Mouse (Mus musculus): ENCODE data around the gene Dnah2. TPM values are rescaled to one million over a fixed set of nuclear protein-coding genes. Genes with fewer than 3 reads are reported as not detected.
"Not testable (repeated sequence)": the region's sequence is repeated elsewhere in the genome, so short reads cannot be mapped to it uniquely, and the experiment has no call there.

Gene Dnah2
- polyA plus RNA-seq, 1 experiment = not detected

- peaks cover 44% of the 10 kb centered on the region for H3K27me3 ChIP-seq (ENCODE audit: control insufficient read depth)
- TF ChIP-seq TAL1 (IDR thresholded peaks at IDR 0.05; ENCODE audit: low read length) (no peak), GATA1 (IDR thresholded peaks at IDR 0.05; ENCODE audit: low read length) (no peak)
- no peaks in the 10 kb centered on the region for H3K36me3 ChIP-seq (ENCODE audit: control insufficient read depth)
- H3K9me3 ChIP-seq (ENCODE audit: control insufficient read depth, low read length) = no peaks in the 10 kb centered on the region
- H3K4me1 ChIP-seq (ENCODE audit: control insufficient read depth) = peaks cover 19% of the 10 kb centered on the region
- H3K4me3 ChIP-seq (replicated peaks) = no peak overlapping the region
Observed at GRCm38 (mm10) chr11:69543598-69543997, 5.3 kb downstream of the Dnah2 start.

GRCm38 (mm10) chr11:69541741-69542140, 7.2 kb downstream of the Dnah2 start:
- not testable (repeated sequence) for H3K4me1 ChIP-seq (ENCODE audit: control insufficient read depth); H3K9me3 ChIP-seq (ENCODE audit: control insufficient read depth, low read length); H3K36me3 ChIP-seq (ENCODE audit: control insufficient read depth); H3K4me3 ChIP-seq (replicated peaks)
- H3K27me3 ChIP-seq (ENCODE audit: control insufficient read depth) = peaks cover 28% of the 10 kb centered on the region

DNA sequence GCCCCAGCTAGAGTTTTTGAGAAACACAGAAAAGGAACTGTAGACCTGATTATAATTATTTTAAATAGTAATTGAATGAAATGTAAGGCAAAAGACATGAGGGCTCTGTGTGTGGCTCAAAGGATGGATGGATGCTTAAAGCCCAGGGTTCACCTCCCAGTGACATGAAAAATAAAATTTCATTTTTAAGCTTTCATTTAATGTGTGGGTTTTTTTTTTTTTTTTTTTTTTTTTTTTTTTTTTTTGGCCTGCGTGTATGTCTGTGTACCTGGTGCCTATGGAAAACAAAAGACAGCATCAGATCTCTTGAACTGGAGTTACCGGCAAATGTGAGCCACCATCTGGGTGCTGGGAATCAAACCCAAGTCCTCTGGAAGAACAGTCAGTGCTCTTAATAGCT, 8.2 kb downstream of the Dnah2 start:
- Histone ChIP-seq H3K9me3 (ENCODE audit: control insufficient read depth, low read length) (no peaks in the 10 kb centered on the region), H3K36me3 (ENCODE audit: control insufficient read depth) (no peaks in the 10 kb centered on the region), H3K4me3 (replicated peaks) (no peak overlapping the region), H3K4me1 (ENCODE audit: control insufficient read depth) (no peaks in the 10 kb centered on the region), H3K27me3 (ENCODE audit: control insufficient read depth) (peaks cover 18% of the 10 kb centered on the region)
- TF ChIP-seq TAL1 (IDR thresholded peaks at IDR 0.05; ENCODE audit: low read length) = no peak
- no peak for TF ChIP-seq GATA1 (IDR thresholded peaks at IDR 0.05; ENCODE audit: low read length)

DNA sequence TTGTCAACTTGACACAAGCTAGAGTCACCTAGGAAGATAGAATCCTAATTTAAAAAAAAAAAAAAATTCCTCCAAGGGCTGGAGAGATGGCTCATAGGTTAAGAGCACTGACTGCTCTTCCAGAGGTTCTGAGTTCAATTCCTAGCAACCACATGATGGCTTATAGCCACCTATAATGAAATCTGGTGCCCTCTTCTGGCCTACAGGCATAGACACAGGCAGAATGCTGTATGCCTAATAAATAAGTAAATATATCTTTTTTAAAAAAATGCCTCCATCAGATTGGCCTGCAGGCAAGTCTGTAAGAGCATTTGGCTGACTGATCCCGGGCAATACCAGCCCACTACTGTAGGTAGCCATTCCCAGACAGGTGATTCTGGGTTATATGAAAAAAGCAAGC, 13.9 kb downstream of the Dnah2 start:
- H3K36me3 ChIP-seq (ENCODE audit: control insufficient read depth) = no peaks in the 10 kb centered on the region
- H3K4me3 ChIP-seq (replicated peaks) = no peak overlapping the region
- H3K9me3 ChIP-seq (ENCODE audit: control insufficient read depth, low read length) = no peaks in the 10 kb centered on the region
- H3K27me3 ChIP-seq (ENCODE audit: control insufficient read depth) = peaks cover 9% of the 10 kb centered on the region
- no peaks in the 10 kb centered on the region for H3K4me1 ChIP-seq (ENCODE audit: control insufficient read depth)
- no peak for TF ChIP-seq TAL1 (IDR thresholded peaks at IDR 0.05; ENCODE audit: low read length)
- TF ChIP-seq GATA1 (IDR thresholded peaks at IDR 0.05; ENCODE audit: low read length) = no peak

- no peaks in the 10 kb centered on the region for H3K36me3 ChIP-seq (ENCODE audit: control insufficient read depth)
- TF ChIP-seq GATA1 (IDR thresholded peaks at IDR 0.05; ENCODE audit: low read length) (no peak), TAL1 (IDR thresholded peaks at IDR 0.05; ENCODE audit: low read length) (no peak)
- H3K4me3 ChIP-seq (replicated peaks) = no peak overlapping the region
- no peaks in the 10 kb centered on the region for H3K4me1 ChIP-seq (ENCODE audit: control insufficient read depth)
- peaks cover 17% of the 10 kb centered on the region for H3K27me3 ChIP-seq (ENCODE audit: control insufficient read depth)
- no peaks in the 10 kb centered on the region for H3K9me3 ChIP-seq (ENCODE audit: control insufficient read depth, low read length)
Observed at GRCm38 (mm10) chr11:69532480-69533150, 16.3 kb downstream of the Dnah2 start.

GRCm38 (mm10) chr11:69530755-69531154, 18.2 kb downstream of the Dnah2 start:
- H3K4me3 ChIP-seq (replicated peaks); H3K36me3 ChIP-seq (ENCODE audit: control insufficient read depth); H3K9me3 ChIP-seq (ENCODE audit: control insufficient read depth, low read length); H3K4me1 ChIP-seq (ENCODE audit: control insufficient read depth): not testable (repeated sequence)
- peaks cover 35% of the 10 kb centered on the region for H3K27me3 ChIP-seq (ENCODE audit: control insufficient read depth)

- not testable (repeated sequence) for H3K9me3 ChIP-seq (ENCODE audit: control insufficient read depth, low read length); H3K4me3 ChIP-seq (replicated peaks); H3K36me3 ChIP-seq (ENCODE audit: control insufficient read depth); H3K4me1 ChIP-seq (ENCODE audit: control insufficient read depth)
- H3K27me3 ChIP-seq (ENCODE audit: control insufficient read depth) = peaks cover 38% of the 10 kb centered on the region
Observed at GRCm38 (mm10) chr11:69530281-69530680, 18.6 kb downstream of the Dnah2 start.

- no peak overlapping the region for H3K4me3 ChIP-seq (replicated peaks)
- peaks cover 2% of the 10 kb centered on the region; the same call in 1 of the 2 replicates for H3K4me1 ChIP-seq (ENCODE audit: control insufficient read depth)
- H3K27me3 ChIP-seq (ENCODE audit: control insufficient read depth) = peaks cover 38% of the 10 kb centered on the region
- no peak for TF ChIP-seq TAL1 (IDR thresholded peaks at IDR 0.05; ENCODE audit: low read length)
- no peak for TF ChIP-seq GATA1 (IDR thresholded peaks at IDR 0.05; ENCODE audit: low read length)
- H3K9me3 ChIP-seq (ENCODE audit: control insufficient read depth, low read length) = no peaks in the 10 kb centered on the region
- no peaks in the 10 kb centered on the region for H3K36me3 ChIP-seq (ENCODE audit: control insufficient read depth)
Observed at GRCm38 (mm10) chr11:69528031-69528390, 20.9 kb downstream of the Dnah2 start.

DNA sequence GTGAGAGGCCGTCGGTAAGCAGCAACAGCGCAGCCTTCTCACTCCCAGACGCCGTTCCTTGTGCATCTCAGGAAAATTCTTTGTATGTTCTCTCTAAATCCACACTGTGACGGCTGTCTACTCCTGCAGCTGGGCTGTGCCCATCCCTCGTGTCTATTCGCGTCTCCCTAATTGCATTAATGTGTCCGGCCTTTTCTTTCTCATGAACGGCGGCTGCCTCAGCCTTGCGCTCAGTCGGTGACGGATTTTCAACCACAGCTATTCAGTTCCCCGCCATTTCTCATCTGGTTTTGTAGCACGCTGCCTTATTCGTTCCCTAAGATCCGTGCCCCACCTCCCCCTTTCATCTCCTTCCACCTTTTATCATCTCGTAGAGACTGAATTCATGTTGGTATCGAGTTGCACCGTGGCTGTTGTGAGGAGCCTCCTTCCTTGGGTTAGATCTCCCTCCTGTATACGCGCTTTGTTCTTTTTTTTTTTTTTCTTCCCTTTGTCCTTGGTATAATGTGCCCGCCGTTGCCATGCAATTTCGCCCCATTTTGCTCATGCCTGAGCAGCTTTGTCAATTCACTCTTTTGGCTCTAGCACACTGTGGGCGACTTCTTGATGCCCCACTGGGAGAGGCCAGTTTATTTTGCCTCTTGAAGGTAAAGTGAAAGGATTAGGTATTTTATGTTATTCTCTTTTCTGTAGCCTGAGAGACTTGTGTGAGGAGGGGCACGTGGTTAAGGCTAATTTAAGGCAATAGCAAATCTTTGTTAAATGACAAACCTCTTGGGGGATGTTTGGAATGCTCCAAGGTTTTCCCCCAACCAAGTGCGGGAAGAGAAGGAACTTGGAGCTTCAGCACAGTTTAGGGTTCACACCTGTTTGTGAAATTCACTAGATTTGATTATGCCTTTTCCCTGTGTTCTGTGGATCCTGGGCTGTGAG, 21.5 kb downstream of the Dnah2 start:
- no peaks in the 10 kb centered on the region for H3K36me3 ChIP-seq (ENCODE audit: control insufficient read depth)
- TF ChIP-seq TAL1 (IDR thresholded peaks at IDR 0.05; ENCODE audit: low read length) = no peak
- no peak for TF ChIP-seq GATA1 (IDR thresholded peaks at IDR 0.05; ENCODE audit: low read length)
- peaks cover 2% of the 10 kb centered on the region; the same call in 1 of the 2 replicates for H3K4me1 ChIP-seq (ENCODE audit: control insufficient read depth)
- peaks cover 38% of the 10 kb centered on the region for H3K27me3 ChIP-seq (ENCODE audit: control insufficient read depth)
- H3K4me3 ChIP-seq (replicated peaks) = no peak overlapping the region
- no peaks in the 10 kb centered on the region for H3K9me3 ChIP-seq (ENCODE audit: control insufficient read depth, low read length)
